Comparison of ENCODE assay signal across 18 mouse cellular contexts in the genomic region with DNA sequence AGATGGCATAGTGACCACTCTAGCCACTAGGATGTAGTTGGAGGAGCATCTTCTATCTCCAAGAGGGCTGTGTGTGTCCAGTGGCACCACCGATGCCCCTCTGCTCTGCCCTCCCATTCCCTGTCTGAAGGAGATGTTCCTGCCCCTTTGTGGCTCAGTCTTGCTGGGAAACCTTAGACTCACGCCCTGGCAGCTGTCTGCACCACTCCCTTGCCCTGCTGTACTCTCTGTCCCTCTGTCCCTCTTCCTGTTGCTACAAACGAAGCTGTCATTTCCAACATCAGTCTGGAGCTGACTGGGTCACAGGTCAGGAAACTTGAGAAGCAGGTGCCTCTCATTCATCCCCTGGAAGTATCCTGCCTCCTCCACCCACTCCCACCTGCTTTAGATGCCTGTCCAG.
"Had no signal": no experiment of that assay in that cellular context is flagged by ENCODE, and none has a peak within 500 bp of the region (broad histone marks: within the 10 kb centered on the region; RNA-seq: fewer than 3 reads in every experiment).

No protein-coding gene starts in this region.

- H3K4me3 ChIP-seq: midbrain, embryonic 10.5 days; midbrain, embryonic 12.5 days; myocyte; neural tube, embryonic 13.5 days; neural tube, embryonic 15.5 days had no signal

- H3K36me3 ChIP-seq: midbrain, embryonic 10.5 days; midbrain, embryonic 12.5 days; neural tube, embryonic 13.5 days; neural tube, embryonic 15.5 days had no signal

- H3K9ac ChIP-seq: lung, embryonic 14.5 days; midbrain, embryonic 12.5 days; neural tube, embryonic 13.5 days; neural tube, embryonic 15.5 days had no signal

- ATAC-seq: midbrain, embryonic 16.5 days had no signal

- H3K27me3 ChIP-seq: midbrain, embryonic 12.5 days; neural tube, embryonic 13.5 days had no signal

- DNase-seq: lung, adult 18-20 months; lung, postnatal 10 days; midbrain, embryonic 14.5 days; retina, postnatal 1 day; right cerebral cortex, adult 18-20 months; right cerebral cortex, postnatal 25 days; right cerebral cortex, postnatal 4 days; spleen, adult 18-20 months; thymus, adult 18-20 months; thymus, postnatal 14 days; thymus, postnatal 36 days had no signal

- H3K27ac ChIP-seq: midbrain, embryonic 10.5 days; midbrain, embryonic 12.5 days; neural tube, embryonic 13.5 days; neural tube, embryonic 15.5 days had no signal

- H3K9me3 ChIP-seq: midbrain, embryonic 10.5 days; midbrain, embryonic 12.5 days; neural tube, embryonic 13.5 days; neural tube, embryonic 15.5 days had no signal

- H3K4me2 ChIP-seq: lung, embryonic 14.5 days; midbrain, embryonic 12.5 days; neural tube, embryonic 13.5 days; neural tube, embryonic 15.5 days had no signal
